Mouse (Mus musculus) left cerebral cortex, postnatal 4 days (tissue): ENCODE data around the gene Herc2. TPM values are rescaled to one million over a fixed set of nuclear protein-coding genes. Genes with fewer than 3 reads are reported as not detected.

Source experiments
- DNase-seq: peaks from one replicate; pipeline ENCODE4 v3.0.0-alpha.2; 2022
- intact Hi-C: fragments of 180-260 bp; cut with DNase I; formaldehyde crosslinking; loops from one replicate; pipeline ENCODE4 v1.15.1; 2025
- total RNA-seq, 2 experiments: library from RNA; stranded (reverse); gene quantifications; 2 replicates each; pipeline ENCODE4 v1.2.3; 2021

Herc2 gene
- total RNA-seq, 2 experiments from 2014 or later = 130 to 131 TPM

DNA sequence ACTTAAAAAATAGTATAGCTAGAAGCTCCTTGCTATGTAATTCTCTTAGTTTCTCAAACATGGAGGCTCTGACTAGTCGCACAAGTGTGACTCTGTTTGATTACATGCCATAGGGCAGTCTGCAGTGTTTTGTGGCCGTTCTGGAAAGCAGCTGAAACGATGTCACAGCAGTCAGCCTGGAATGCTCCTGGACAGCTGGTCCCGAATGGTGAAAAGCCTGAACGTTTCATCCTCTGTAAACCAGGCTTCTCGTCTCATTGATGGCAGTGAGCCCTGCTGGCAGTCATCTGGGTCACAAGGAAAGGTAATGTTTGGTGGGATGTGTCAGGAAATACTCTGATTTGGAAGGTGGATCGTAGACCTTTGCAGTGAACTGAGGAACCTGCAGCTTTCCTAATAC is 118.7 kb downstream of the Herc2 start:
- intact Hi-C loops = no loop called here
- no peak for DNase-seq

DNA sequence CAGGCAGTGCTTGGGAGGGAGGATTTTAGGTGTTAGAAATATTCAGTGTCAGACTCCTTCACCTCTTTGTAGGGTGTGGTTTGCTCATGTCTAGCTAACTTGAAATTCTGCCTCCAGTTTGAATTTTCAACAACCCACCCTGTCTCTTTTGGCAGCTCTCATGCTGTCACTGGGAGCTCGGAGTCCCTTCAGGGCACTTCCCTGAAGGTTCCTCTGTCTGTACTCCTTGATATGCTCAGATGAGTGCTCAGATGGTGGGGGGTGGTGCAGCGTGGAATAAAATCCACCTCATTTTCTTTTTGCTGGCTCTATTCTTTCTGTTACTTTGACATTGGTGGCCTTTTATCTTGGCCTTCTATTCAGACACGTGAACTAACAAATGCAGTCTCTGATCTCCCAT is 127.4 kb downstream of the Herc2 start:
- DNase-seq = no peak
- intact Hi-C loops = no loop called here

DNA sequence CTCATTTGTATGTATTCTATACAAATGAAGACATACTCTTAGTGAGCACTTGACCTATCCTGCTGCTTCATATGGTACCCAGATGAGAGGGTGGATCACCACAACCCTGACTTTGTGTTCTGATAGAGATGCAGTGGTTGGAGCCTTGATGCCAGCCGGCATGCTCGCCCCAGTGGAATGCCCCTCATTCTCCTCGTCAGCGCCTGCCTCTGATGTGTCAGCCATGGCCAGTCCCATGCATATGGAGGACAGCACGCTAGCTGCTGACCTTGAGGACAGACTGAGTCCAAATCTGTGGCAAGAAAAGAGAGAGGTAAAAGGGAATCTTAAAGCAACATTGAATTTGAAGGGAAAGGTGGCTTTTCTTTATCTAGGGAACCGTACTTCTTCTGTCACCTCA is 141.0 kb downstream of the Herc2 start:
- intact Hi-C loops = no loop called here

DNA sequence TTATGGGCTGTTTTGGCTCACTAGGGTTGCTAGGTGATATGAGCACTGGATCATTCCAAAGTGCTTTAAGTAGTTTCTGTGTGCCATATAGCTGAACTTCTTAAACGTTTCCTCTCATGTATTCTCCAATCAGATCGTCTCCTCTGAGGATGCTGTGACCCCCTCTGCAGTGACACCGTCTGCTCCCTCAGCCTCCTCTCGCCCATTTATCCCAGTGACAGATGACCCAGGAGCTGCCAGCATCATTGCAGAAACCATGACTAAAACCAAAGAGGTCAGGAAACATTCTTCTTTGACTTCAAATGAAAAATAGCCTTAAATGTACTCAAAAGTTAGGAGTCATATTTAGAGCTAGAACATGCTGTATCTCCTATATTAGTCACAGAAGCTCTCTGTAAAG is 141.7 kb downstream of the Herc2 start:
- intact Hi-C loops = no loop called here
- no peak for DNase-seq

More for the DNA sequence above, 141.0 kb downstream of the Herc2 start:
- DNase-seq = no peak

DNA sequence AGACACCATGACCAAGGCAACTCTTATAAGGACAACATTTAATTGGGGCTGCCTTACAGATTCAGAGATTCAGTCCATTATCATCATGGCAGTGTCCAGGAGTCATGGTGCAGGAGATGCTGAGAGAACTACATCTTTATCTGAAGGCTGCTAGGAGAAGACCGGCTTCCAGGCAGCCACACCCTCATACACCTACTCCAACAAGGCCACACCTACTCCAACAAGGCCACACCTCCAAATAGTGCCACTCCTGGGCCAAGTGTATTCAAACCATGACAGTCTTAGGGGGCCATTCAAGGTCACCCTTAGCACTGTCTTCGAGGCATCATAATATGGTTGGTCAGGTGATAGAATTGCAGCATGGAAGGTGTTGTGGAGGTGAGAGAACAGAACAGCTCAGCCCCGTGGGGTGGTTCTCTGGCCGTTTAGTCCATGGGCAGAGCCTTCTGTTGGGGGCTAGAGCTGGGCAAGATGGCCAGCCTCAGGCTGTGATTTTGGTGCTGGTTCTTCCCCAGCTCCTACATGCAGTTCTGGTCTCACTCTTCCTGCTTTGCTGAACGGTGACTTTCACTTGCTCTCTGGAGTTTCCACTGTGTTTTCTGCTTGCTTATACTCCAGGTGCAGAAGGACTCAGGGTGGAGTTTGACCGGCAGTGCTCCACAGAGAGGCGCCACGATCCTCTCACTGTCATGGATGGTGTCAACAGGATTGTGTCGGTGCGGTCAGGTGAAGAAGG is 151.7 kb downstream of the Herc2 start:
- intact Hi-C loops = loop anchor here (10.0 kb wide), 1 partner anchor 287 kb away; no protein-coding TSS in a partner anchor
- DNase-seq = no peak

DNA sequence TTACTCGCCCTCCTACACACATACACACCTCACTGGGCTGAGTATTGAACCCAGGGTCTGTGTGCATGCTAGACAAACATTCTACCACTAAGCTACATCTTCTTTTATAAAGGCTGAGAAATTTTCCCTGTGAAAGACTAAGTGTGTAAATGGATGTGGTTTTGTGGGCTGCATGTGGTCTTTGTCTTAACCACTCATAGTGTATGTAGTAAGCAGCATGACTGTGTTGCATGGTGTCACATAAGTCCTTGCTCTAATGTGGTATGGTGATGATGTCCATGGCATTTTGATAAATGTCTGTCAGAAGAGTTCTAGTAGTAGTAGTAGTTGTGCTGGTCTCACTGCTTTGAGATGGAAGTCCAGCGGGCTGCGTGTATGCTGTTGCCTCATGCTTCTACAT is 152.8 kb downstream of the Herc2 start:
- DNase-seq = no peak
- intact Hi-C loops = loop anchor here (10.0 kb wide), 1 partner anchor 288 kb away; no protein-coding TSS in a partner anchor

DNA sequence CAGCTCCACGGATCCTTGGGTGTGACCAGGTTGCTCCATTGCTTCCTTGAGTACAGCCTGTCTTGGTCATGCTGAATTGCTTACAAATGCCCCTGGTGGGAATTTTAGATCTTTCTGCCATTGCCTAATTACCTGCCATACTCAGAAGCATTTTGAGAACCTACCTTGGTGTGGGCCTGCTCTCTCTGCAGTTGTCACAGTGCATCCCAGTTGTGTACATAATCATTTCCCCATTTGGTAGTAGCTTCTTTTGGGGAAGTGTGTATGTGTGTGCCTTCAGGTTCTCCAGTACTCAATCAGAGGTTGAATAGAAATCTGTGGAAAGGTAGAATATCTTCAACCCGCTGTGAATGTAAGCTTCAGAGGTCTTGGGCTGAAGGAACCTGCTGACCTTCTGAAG is 153.3 kb downstream of the Herc2 start:
- no peak for DNase-seq
- intact Hi-C loops = loop anchor here (10.0 kb wide), 1 partner anchor 288 kb away; no protein-coding TSS in a partner anchor

DNA sequence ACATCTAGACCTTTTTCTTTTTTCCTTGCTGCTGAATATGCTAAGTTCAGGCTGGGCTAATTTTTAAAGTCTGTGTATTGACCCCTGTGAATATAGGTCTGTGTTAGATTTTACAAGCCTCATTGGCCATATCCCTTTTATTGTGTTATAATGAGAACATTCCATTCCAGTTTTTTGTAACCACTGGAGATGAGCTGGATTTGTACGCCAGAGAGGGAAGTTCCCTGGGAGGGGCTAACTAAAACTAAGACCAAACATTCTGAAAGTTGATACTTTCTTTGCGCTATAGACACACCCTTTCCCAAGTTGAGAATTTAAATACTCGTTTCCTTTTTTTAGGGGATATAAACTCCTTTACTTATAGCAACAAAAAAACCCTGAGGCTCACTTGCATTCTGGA is 154.9 kb downstream of the Herc2 start:
- intact Hi-C loops = loop anchor here (10.0 kb wide), 1 partner anchor 290 kb away; no protein-coding TSS in a partner anchor
- DNase-seq = no peak

DNA sequence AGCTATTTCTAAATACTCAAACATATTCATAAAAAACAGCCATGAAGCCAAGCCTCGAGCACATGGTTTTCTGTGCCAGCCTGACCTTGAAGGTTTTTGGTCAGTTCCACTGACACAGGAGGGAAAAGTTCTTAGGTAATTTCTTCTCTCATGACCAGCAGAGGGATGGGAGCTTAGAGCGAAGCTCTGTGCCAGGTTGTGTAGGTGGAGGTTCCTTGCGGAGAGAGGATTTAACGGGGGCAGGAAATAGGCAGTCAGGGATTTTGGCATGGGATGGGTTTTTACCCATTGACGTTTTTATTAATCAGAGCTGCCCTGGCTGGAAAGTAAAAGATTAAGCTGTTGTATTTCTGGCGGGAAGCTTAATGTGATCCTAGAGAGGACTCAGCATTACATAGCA is 170.8 kb downstream of the Herc2 start:
- DNase-seq = no peak
- intact Hi-C loops = no loop called here

DNA sequence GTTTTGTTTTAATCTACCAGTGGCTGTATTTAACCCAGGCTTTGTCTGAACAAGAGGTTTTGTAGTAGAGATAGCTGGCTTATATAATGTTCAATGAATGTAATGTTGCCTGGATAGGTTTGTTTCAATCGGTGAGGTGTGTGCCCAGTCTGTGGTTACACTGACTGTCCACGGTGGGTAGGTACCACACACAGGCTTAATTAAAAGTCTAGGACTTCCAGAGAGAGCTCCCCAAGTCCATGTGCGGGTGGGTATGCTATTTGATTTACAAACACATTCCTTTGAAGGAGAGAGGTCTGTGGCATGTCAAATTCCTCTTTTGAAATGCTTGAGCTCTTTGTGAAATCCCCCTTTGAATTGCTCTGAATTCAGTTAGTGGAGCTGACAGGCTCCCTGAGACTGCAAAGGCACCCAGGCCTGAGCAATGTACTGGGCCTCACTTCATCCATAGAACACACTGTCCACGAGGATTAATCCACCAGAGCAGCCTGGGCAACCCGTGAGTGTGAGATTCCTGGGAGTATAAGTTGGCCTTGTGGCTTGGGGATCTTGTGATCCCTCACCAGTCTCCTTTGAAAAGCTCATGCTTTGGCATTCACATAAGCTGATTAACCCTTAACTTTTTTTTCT is 185.9 kb downstream of the Herc2 start:
- DNase-seq = no peak
- intact Hi-C loops = no loop called here

DNA sequence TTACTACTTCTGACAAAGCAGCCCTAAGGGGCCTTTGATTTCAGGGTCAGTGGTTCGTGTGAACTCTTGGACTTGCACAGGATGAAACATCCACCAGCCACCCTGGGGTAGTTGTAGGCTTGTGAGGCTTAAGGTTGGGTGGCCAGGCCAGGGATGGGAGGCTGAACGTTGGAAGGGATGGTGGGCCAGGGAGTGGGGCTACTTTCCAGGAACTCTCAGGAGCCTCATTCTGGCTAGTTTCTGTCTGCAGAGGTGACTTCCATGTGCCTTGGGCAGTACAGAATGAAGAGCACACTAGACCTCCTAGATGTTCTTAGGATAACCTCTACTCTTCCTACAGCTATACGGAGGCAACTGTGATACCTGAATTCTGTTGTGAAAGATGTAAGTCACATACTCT is 186.6 kb downstream of the Herc2 start:
- intact Hi-C loops = no loop called here
- no peak for DNase-seq

DNA sequence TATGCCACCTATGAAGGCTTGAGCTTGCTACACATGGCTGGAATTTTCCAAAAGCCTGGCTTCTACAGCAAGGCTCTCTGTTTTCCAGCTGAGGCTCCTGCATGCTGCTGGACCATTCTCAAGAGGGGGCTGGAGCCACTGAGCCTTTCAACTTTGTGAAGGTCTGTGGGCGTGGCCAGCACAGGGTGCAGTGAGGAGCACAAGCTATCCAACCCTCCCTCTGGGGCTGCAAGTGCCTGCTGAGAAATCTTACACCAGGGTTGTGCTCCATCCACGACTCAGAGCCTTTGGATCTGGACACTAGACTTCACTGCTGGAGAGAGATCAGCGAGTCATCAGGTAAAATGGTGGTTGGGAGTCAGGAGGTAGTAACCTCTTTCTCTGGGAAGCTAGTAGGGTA is 189.5 kb downstream of the Herc2 start, which contains the start of gene Oca2:
Gene Oca2 (plus strand): TSS at position 218 of the 400 bp plus-strand sequence.
- no peak for DNase-seq
- intact Hi-C loops = no loop called here

DNA sequence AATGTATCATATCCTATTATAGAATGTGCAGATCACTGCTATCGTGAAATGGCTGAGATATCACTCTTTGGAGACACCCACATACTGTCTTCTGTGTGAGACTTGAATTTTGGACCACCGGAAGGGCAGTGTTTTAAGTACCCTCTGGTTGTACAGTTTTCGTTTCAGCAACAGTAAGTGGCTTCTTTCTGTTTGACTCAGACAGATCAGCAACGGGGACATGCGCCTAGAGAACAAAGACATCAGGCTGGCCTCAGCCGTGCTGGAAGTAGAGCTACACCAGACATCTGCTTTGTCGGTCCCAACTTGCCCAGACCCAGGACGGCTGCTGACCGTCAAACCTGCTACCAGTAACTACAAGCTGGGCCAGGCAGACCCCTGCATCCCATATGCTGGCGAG is 204.6 kb downstream of the Herc2 start:
- intact Hi-C loops = no loop called here
- no peak for DNase-seq

DNA sequence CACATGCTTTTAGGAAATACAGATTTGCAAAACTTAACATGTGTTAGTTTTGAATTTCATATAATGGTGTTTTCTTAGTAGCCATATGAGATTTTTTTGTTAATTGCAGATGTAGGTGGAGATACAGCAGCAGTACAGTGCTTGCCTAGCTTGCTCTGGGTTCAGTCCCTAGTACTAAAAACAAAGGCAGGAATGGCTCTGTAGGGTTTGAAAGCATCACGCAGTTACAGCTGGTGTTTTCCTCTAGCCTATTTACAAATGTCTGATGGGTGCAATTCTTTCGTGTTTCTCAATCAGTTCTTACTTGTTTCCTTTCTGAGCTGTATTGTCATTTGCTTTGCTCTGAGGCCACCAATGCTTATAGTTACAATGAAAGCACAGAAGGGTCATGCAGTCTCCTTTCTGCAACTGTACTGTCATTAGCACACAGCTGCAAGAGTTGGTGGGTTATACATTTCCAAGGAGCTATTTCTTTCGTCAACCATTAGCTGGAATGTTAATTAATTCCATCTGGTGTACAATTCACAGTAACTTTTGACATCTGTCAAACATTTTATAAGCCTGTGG is 208.0 kb downstream of the Herc2 start:
- intact Hi-C loops = no loop called here
- no peak for DNase-seq

DNA sequence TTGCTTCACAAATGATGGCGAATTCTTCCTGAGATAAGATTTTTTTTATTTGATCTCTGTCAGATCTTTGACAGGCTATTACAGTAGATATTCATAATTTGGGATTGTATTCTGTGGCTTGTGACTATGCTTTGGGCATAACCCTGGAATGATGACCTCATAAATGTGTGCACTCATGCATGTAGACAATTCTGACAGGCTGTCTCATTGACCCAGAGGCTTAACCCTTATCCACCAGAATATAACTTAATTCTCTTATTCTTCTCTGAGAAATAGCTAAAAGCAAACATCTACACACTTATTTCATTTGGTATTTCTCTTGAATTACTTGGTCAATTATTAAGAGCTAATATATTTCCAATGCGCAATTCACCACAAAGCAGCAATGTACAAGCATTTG is 227.5 kb downstream of the Herc2 start:
- intact Hi-C loops = no loop called here

More for the DNA sequence above, 227.5 kb downstream of the Herc2 start:
- DNase-seq = no peak

Other genes with a start within 250 kb of the Herc2 start
- gene Cyfip1, start 208.5 kb upstream of the Herc2 start, total RNA-seq = 10 to 100 TPM; 63.4 to 69.0 TPM
- 10 to 100 TPM; 43.1 to 52.5 TPM for gene Nipa2, start 87.7 kb upstream of the Herc2 start, total RNA-seq
- 10 to 100 TPM; 65.4 to 66.1 TPM for gene Nipa1, start 30.2 kb upstream of the Herc2 start, total RNA-seq
- 1 to 10 TPM in 1 of 2 experiments, under 1 TPM in 1; 0.92 to 1.3 TPM for gene Oca2, start 189.6 kb downstream of the Herc2 start, total RNA-seq